Mouse (Mus musculus): ENCODE data around the gene Gm28557. TPM values are rescaled to one million over a fixed set of nuclear protein-coding genes. Genes with fewer than 3 reads are reported as not detected.

Gene Gm28557
- polyA plus RNA-seq, 1 experiment = 2.1 TPM

DNA sequence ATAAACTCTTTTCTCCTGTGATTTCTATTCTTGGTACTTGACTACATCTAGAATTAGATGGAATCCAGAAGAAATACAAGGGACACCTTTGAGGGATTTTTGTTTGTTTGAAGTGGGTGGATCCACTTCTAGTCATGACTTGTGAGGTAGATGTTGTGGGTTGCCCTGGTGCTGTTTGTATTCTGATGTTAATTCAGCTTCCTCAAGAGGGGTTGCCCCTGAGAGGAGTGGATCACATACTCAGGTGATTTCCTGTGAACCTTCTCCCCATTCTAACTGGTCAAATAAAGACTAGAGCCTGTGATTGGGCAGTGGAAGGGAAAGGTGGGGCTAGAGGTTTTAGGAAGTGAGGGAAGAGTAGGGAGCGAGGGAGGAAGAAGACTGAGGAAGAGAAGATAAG lies 26.5 kb downstream of the Gm28557 start:
- DNase-seq (ENCODE audit: low read depth) = no peak
- TF ChIP-seq CTCF (IDR thresholded peaks at IDR 0.05; ENCODE audit: borderline replicate concordance, extremely low read depth, insufficient read depth, insufficient read length) = no peak
- TF ChIP-seq POLR2A (IDR thresholded peaks at IDR 0.05; ENCODE audit: borderline replicate concordance, extremely low read depth, insufficient read depth, insufficient read length, poor library complexity, severe bottlenecking) = no peak

DNA sequence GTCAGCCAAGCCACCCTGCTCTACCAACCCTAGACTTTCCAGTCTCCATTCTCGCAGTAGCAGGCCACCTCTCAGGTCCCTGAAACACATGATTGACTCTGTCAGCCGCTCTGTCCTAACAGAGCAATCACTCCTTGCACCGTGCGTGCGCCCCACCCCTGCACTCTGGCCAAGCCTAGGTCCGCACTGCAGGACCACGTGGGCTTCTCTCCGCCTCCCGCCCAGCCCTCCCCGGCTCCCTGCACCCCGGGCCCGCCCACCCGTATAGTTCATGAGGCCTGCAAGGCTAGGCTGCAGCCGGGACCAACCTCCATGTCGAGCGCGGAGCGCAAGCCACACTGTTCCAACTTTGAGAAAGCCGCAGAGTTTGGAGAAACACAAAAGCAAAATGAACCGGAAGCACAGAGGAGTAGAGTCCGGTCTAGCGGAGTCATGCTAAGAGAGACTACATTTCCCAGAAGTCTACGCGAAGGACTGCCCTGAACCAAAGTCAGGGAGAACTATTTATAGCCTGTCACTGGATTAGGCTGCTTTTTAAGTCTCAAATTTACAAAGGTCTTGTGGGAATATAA lies 27.2 kb downstream of the Gm28557 start:
- TF ChIP-seq POLR2A (IDR thresholded peaks at IDR 0.05; ENCODE audit: borderline replicate concordance, extremely low read depth, insufficient read depth, insufficient read length, poor library complexity, severe bottlenecking) (no peak), CTCF (IDR thresholded peaks at IDR 0.05; ENCODE audit: borderline replicate concordance, extremely low read depth, insufficient read depth, insufficient read length) (no peak)
- DNase-seq (ENCODE audit: low read depth) = peak; percentile 92

DNA sequence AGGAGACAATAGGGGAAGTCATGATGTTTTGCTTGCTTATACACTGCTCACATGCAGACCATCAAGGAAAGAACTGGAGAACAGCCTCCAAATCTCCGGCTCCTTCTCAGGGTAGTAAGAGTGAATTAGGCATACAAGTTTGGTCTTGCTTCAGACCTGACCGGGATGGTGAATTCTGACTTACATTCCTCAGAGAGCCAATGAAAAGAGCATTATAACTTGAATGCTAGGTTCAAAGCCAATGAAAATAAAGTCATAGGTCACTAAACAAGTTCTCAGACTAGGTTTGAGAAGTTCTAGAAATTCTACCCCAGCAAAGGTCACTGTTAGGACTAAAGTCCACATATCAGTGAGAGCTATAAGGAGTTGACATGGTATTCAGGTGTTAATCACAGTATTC lies 31.2 kb downstream of the Gm28557 start:
- DNase-seq (ENCODE audit: low read depth) = no peak
- TF ChIP-seq CTCF (IDR thresholded peaks at IDR 0.05; ENCODE audit: borderline replicate concordance, extremely low read depth, insufficient read depth, insufficient read length) = no peak

DNA sequence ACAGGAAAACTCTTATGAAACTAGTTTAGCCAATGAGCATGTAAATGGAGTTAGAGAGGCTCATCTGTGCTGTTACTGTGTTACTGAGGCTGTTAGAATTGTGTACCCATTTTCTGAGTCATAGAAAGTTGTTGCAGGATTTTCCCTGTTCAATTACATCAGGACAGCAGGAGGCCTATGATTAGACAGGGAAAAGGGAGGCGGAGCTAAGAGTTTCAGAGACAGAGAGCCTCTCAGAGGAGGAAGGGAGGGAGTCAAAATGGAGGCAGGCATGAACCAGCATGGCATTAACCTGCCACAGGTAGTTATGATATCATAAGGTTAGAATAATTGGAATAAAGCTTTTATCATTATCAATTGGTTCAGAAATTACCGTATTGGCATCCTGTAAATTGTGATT lies 35.6 kb downstream of the Gm28557 start:
- TF ChIP-seq POLR2A (IDR thresholded peaks at IDR 0.05; ENCODE audit: borderline replicate concordance, extremely low read depth, insufficient read depth, insufficient read length, poor library complexity, severe bottlenecking) (no peak), CTCF (IDR thresholded peaks at IDR 0.05; ENCODE audit: borderline replicate concordance, extremely low read depth, insufficient read depth, insufficient read length) (no peak)
- no peak for DNase-seq (ENCODE audit: low read depth)

DNA sequence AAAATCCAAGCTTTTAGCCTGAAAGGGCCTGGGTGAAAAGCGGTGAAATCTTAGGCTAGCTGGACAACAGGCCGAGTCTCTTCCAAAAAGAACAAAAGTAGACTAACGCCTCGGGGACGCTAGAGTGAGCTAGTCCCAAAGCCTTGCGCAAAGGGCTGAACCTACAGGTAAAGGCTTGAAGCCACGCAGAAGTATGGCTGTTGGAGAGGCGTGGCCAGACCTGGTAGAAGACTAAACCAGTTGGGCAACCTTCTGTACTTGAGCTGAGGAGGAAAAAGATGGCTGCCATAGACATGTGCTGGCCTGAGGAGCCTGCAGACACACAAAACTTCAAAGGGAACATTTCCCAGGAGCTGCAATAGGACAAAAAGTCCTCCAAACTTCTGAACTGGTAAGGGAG lies 43.0 kb downstream of the Gm28557 start:
- no peak for DNase-seq (ENCODE audit: low read depth)
- TF ChIP-seq POLR2A (IDR thresholded peaks at IDR 0.05; ENCODE audit: borderline replicate concordance, extremely low read depth, insufficient read depth, insufficient read length, poor library complexity, severe bottlenecking) (no peak), CTCF (IDR thresholded peaks at IDR 0.05; ENCODE audit: borderline replicate concordance, extremely low read depth, insufficient read depth, insufficient read length) (no peak)

DNA sequence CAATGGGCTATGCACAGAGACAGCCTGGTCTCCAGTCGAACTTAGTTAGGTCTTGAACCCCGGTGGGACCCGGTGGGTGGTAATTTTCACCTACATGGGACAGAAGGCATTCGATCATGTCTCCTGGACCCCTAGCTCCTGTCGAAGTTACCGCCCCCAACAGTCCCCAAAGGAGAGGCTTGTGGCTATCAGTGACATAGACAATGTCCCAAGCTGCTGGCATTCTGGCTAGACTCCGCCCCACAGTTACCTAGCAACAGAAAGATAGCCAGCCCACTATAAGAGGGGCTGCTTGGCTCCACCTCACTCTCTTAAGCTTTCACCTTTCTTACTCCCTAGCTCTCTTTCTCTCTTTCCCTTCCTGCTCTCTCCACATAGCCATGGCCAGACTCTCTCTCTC lies 46.0 kb downstream of the Gm28557 start:
- no peak for DNase-seq (ENCODE audit: low read depth)
- no peak for TF ChIP-seq CTCF (IDR thresholded peaks at IDR 0.05; ENCODE audit: borderline replicate concordance, extremely low read depth, insufficient read depth, insufficient read length)
- no peak for TF ChIP-seq POLR2A (IDR thresholded peaks at IDR 0.05; ENCODE audit: borderline replicate concordance, extremely low read depth, insufficient read depth, insufficient read length, poor library complexity, severe bottlenecking)

DNA sequence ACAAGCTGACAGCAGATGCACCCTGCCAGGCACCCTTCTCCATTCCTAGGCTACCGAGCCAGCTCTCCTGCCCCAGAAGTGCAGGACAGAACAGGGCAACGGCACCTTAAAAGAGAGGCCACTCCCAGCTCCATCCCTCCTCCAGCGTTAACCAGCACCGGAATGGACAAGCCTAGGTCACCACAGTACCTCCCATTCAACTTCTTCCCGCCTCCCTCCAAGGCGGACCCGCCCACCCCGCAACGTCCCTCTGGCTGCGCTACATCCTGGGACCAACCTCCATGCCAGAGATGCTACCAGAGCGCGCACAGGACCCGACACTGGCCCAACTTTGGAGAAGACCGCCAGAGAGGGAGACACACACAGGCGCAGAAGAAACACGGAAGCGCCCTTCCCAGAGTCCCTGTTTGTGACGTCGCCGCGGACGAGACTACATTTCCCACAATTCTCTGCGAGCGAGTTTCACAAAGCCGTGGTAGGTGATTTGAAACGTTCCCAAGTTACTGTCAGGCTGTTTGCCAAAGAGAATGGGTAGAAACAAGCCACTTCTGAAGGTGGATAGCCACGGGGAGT lies 47.5 kb downstream of the Gm28557 start, which contains the start of gene Zfp712:
Zfp712 (minus strand) TSS at position 385 of the 573 bp plus-strand sequence.
- DNase-seq (ENCODE audit: low read depth) = peak; percentile 98
- TF ChIP-seq CTCF (IDR thresholded peaks at IDR 0.05; ENCODE audit: borderline replicate concordance, extremely low read depth, insufficient read depth, insufficient read length) (no peak), POLR2A (IDR thresholded peaks at IDR 0.05; ENCODE audit: borderline replicate concordance, extremely low read depth, insufficient read depth, insufficient read length, poor library complexity, severe bottlenecking) (peak; percentile 17; the same call in 1 of the 2 replicates)

DNA sequence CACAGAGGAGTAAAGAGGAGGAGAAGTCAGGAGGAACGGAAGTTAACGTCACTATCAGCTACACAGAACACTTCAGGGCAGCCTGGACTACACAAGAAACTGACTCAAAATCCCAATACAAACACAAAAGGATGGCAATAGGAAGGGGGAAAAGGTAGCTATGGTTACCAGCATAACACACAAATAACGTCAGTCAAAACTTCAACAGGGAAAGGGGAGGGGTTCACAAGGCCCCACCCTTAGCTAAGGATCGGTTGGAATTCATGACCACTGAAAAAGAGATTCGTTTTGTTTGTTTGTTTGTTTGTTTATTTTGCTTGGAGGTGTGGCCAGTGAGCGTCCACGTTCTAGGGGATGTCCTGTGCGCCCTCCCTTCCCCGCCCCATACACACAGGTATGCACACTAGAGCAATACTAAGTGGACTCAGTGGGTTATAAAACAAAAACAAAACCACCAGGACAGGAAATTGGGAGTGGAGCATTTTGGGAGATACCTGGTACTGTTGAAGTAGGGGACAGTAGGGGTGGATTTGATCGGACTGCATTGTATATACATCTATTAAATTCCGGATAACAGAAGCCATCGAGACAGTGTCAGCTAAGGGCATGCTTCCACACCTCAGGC lies 48.1 kb downstream of the Gm28557 start:
- TF ChIP-seq POLR2A (IDR thresholded peaks at IDR 0.05; ENCODE audit: borderline replicate concordance, extremely low read depth, insufficient read depth, insufficient read length, poor library complexity, severe bottlenecking) (no peak), CTCF (IDR thresholded peaks at IDR 0.05; ENCODE audit: borderline replicate concordance, extremely low read depth, insufficient read depth, insufficient read length) (no peak)
- peak; percentile 5 for DNase-seq (ENCODE audit: low read depth)

Other genes starting within 250 kb of the Gm28557 start
- gene Gm10767, start 203.7 kb downstream of the Gm28557 start, polyA plus RNA-seq (2012; rRNA removed) = 2.9 and 3.2 TPM in 2 replicates
- gene Zfp712, start 47.4 kb downstream of the Gm28557 start, polyA plus RNA-seq (2012; rRNA removed) = 2.9 and 3.4 TPM in 2 replicates
- gene Zfp708, start 10.6 kb downstream of the Gm28557 start, polyA plus RNA-seq (2012; rRNA removed) = 5.5 and 5.6 TPM in 2 replicates
- gene Rslcan18, start 7.7 kb upstream of the Gm28557 start, polyA plus RNA-seq (2012; rRNA removed) = 0.03 and 0.25 TPM in 2 replicates
- gene Zfp759, start 13.1 kb upstream of the Gm28557 start, polyA plus RNA-seq (2012; rRNA removed) = 2.6 and 3.7 TPM in 2 replicates
- 3.8 and 4.2 TPM in 2 replicates for gene Rsl1, start 64.6 kb upstream of the Gm28557 start, polyA plus RNA-seq (2012; rRNA removed)
- 1.4 and 1.6 TPM in 2 replicates for gene Zfp455, start 85.9 kb upstream of the Gm28557 start, polyA plus RNA-seq (2012; rRNA removed)
- 3.6 and 5.3 TPM in 2 replicates for gene Zfp458, start 169.9 kb upstream of the Gm28557 start, polyA plus RNA-seq (2012; rRNA removed)
- gene Zfp457, start 197.9 kb upstream of the Gm28557 start, polyA plus RNA-seq (2012; rRNA removed) = 1.8 and 2.6 TPM in 2 replicates
- 2.2 and 2.3 TPM in 2 replicates for gene Zfp595, start 224.0 kb upstream of the Gm28557 start, polyA plus RNA-seq (2012; rRNA removed)